Mouse (Mus musculus): ENCODE data around the gene Mief1. TPM values are rescaled to one million over a fixed set of nuclear protein-coding genes. Genes with fewer than 3 reads are reported as not detected.
A peak's percentile ranks its signal among the peaks of the same experiment; 100 is the strongest.

The Mief1 gene
- 42.7 and 42.9 TPM in 2 replicates for polyA plus RNA-seq (2015; fragmentation: Nextera tagmentation; extraction: Ambion mirVana)

- Histone ChIP-seq H3K9me3 (ENCODE audit: control insufficient read depth, low read length) (no peaks in the 10 kb centered on the region), H3K27ac (ENCODE audit: low read length) (peak within 1 kb of the TSS; percentile 87), H3K4me1 (replicated peaks; ENCODE audit: control insufficient read depth, insufficient read depth, low read length) (peaks cover 8% of the 10 kb centered on the region), H3K27me3 (replicated peaks; ENCODE audit: control insufficient read depth, insufficient read depth, low read length) (no peaks in the 10 kb centered on the region), H3K9ac (replicated peaks; ENCODE audit: low read depth, low read length) (peak within 1 kb of the TSS; percentile 79), H3K4me2 (ENCODE audit: low read length) (peak within 1 kb of the TSS; percentile 91), H3K4me3 (replicated peaks; ENCODE audit: low read length) (peak within 1 kb of the TSS; percentile 89), H3K36me3 (ENCODE audit: control insufficient read depth, insufficient read depth) (peaks cover 9% of the 10 kb centered on the region; the same call in 1 of the 2 replicates)
- ATAC-seq, result peak; percentile 96
- WGBS, result under 1% methylated on average over 63 of the region's 67 CpGs
Measured at GRCm38 (mm10) chr15:80233733-80234509, at the start of gene Mief1. Gene Mief1, plus strand, starts transcription at chr15:80234018.

- Histone ChIP-seq H3K4me1 (replicated peaks; ENCODE audit: control insufficient read depth, insufficient read depth, low read length) (no peaks in the 10 kb centered on the region), H3K36me3 (ENCODE audit: control insufficient read depth, insufficient read depth) (no peaks in the 10 kb centered on the region), H3K4me2 (ENCODE audit: low read length) (no peak overlapping the region), H3K4me3 (replicated peaks; ENCODE audit: low read length) (no peak overlapping the region), H3K9ac (replicated peaks; ENCODE audit: low read depth, low read length) (no peak overlapping the region), H3K27me3 (replicated peaks; ENCODE audit: control insufficient read depth, insufficient read depth, low read length) (no peaks in the 10 kb centered on the region), H3K9me3 (ENCODE audit: control insufficient read depth, low read length) (no peaks in the 10 kb centered on the region), H3K27ac (ENCODE audit: low read length) (no peak overlapping the region)
- 89% methylated on average over 5 of the region's 5 CpGs for WGBS
- no peak for ATAC-seq
Measured at GRCm38 (mm10) chr15:80188927-80189326, 44.9 kb upstream of the Mief1 start.

- Histone ChIP-seq H3K36me3 (ENCODE audit: control insufficient read depth, insufficient read depth) (no peaks in the 10 kb centered on the region), H3K4me1 (replicated peaks; ENCODE audit: control insufficient read depth, insufficient read depth, low read length) (no peaks in the 10 kb centered on the region), H3K4me2 (ENCODE audit: low read length) (no peak overlapping the region), H3K27ac (ENCODE audit: low read length) (no peak overlapping the region), H3K9ac (replicated peaks; ENCODE audit: low read depth, low read length) (no peak overlapping the region), H3K4me3 (replicated peaks; ENCODE audit: low read length) (no peak overlapping the region), H3K9me3 (ENCODE audit: control insufficient read depth, low read length) (no peaks in the 10 kb centered on the region), H3K27me3 (replicated peaks; ENCODE audit: control insufficient read depth, insufficient read depth, low read length) (no peaks in the 10 kb centered on the region)
- 66% methylated on average over 4 of the region's 4 CpGs for WGBS
- no peak for ATAC-seq
Measured at GRCm38 (mm10) chr15:80190075-80190474, 43.7 kb upstream of the Mief1 start.

- Histone ChIP-seq H3K9ac (replicated peaks; ENCODE audit: low read depth, low read length) (no peak overlapping the region), H3K4me1 (replicated peaks; ENCODE audit: control insufficient read depth, insufficient read depth, low read length) (no peaks in the 10 kb centered on the region), H3K4me2 (ENCODE audit: low read length) (no peak overlapping the region), H3K27me3 (replicated peaks; ENCODE audit: control insufficient read depth, insufficient read depth, low read length) (no peaks in the 10 kb centered on the region), H3K4me3 (replicated peaks; ENCODE audit: low read length) (no peak overlapping the region), H3K36me3 (ENCODE audit: control insufficient read depth, insufficient read depth) (no peaks in the 10 kb centered on the region), H3K9me3 (ENCODE audit: control insufficient read depth, low read length) (no peaks in the 10 kb centered on the region), H3K27ac (ENCODE audit: low read length) (no peak overlapping the region)
- 85% methylated on average over 8 of the region's 8 CpGs for WGBS
- ATAC-seq, result no peak
Measured at GRCm38 (mm10) chr15:80191585-80192245, 42.1 kb upstream of the Mief1 start.

GRCm38 (mm10) chr15:80192246-80192585, 41.6 kb upstream of the Mief1 start:
- 94% methylated on average over 5 of the region's 6 CpGs for whole genome bisulfite sequencing
- Histone ChIP-seq H3K9ac (replicated peaks; ENCODE audit: low read depth, low read length) (no peak overlapping the region), H3K4me3 (replicated peaks; ENCODE audit: low read length) (no peak overlapping the region), H3K36me3 (ENCODE audit: control insufficient read depth, insufficient read depth) (no peaks in the 10 kb centered on the region), H3K4me2 (ENCODE audit: low read length) (no peak overlapping the region), H3K4me1 (replicated peaks; ENCODE audit: control insufficient read depth, insufficient read depth, low read length) (no peaks in the 10 kb centered on the region), H3K9me3 (ENCODE audit: control insufficient read depth, low read length) (no peaks in the 10 kb centered on the region), H3K27ac (ENCODE audit: low read length) (no peak overlapping the region), H3K27me3 (replicated peaks; ENCODE audit: control insufficient read depth, insufficient read depth, low read length) (no peaks in the 10 kb centered on the region)
- no peak for ATAC-seq

- Histone ChIP-seq H3K36me3 (ENCODE audit: control insufficient read depth, insufficient read depth) (no peaks in the 10 kb centered on the region), H3K4me1 (replicated peaks; ENCODE audit: control insufficient read depth, insufficient read depth, low read length) (no peaks in the 10 kb centered on the region), H3K27ac (ENCODE audit: low read length) (no peak overlapping the region), H3K4me3 (replicated peaks; ENCODE audit: low read length) (no peak overlapping the region), H3K27me3 (replicated peaks; ENCODE audit: control insufficient read depth, insufficient read depth, low read length) (no peaks in the 10 kb centered on the region), H3K4me2 (ENCODE audit: low read length) (no peak overlapping the region), H3K9me3 (ENCODE audit: control insufficient read depth, low read length) (no peaks in the 10 kb centered on the region), H3K9ac (replicated peaks; ENCODE audit: low read depth, low read length) (no peak overlapping the region)
- whole genome bisulfite sequencing, result 91% methylated on average over 7 of the region's 7 CpGs
- ATAC-seq, result no peak
Measured at GRCm38 (mm10) chr15:80192847-80193246, 41.0 kb upstream of the Mief1 start.

- Histone ChIP-seq H3K27ac (ENCODE audit: low read length) (no peak overlapping the region), H3K4me1 (replicated peaks; ENCODE audit: control insufficient read depth, insufficient read depth, low read length) (peaks cover 5% of the 10 kb centered on the region; the same call in 1 of the 2 replicates), H3K36me3 (ENCODE audit: control insufficient read depth, insufficient read depth) (no peaks in the 10 kb centered on the region), H3K4me2 (ENCODE audit: low read length) (no peak overlapping the region), H3K9me3 (ENCODE audit: control insufficient read depth, low read length) (no peaks in the 10 kb centered on the region), H3K27me3 (replicated peaks; ENCODE audit: control insufficient read depth, insufficient read depth, low read length) (no peaks in the 10 kb centered on the region), H3K4me3 (replicated peaks; ENCODE audit: low read length) (no peak overlapping the region), H3K9ac (replicated peaks; ENCODE audit: low read depth, low read length) (no peak overlapping the region)
- no peak for ATAC-seq
- 43% methylated on average over 2 of the region's 2 CpGs for WGBS
Measured at GRCm38 (mm10) chr15:80199556-80199955, 34.3 kb upstream of the Mief1 start.

GRCm38 (mm10) chr15:80202111-80202775, 31.6 kb upstream of the Mief1 start:
- Histone ChIP-seq H3K4me1 (replicated peaks; ENCODE audit: control insufficient read depth, insufficient read depth, low read length) (peaks cover 5% of the 10 kb centered on the region; the same call in 1 of the 2 replicates), H3K27ac (ENCODE audit: low read length) (no peak overlapping the region), H3K4me3 (replicated peaks; ENCODE audit: low read length) (no peak overlapping the region), H3K36me3 (ENCODE audit: control insufficient read depth, insufficient read depth) (no peaks in the 10 kb centered on the region), H3K9ac (replicated peaks; ENCODE audit: low read depth, low read length) (no peak overlapping the region), H3K27me3 (replicated peaks; ENCODE audit: control insufficient read depth, insufficient read depth, low read length) (no peaks in the 10 kb centered on the region), H3K4me2 (ENCODE audit: low read length) (no peak overlapping the region), H3K9me3 (ENCODE audit: control insufficient read depth, low read length) (no peaks in the 10 kb centered on the region)
- ATAC-seq, result no peak
- WGBS, result 75% methylated on average over 6 of the region's 6 CpGs

- H3K4me3 ChIP-seq (replicated peaks; ENCODE audit: low read length), result no peak overlapping the region
- no peaks in the 10 kb centered on the region for H3K27me3 ChIP-seq (replicated peaks; ENCODE audit: control insufficient read depth, insufficient read depth, low read length)
- H3K27ac ChIP-seq (ENCODE audit: low read length), result no peak overlapping the region
- 40% methylated on average over 4 of the region's 4 CpGs for WGBS
- H3K9ac ChIP-seq (replicated peaks; ENCODE audit: low read depth, low read length), result no peak overlapping the region
- peaks cover 5% of the 10 kb centered on the region; the same call in 1 of the 2 replicates for H3K4me1 ChIP-seq (replicated peaks; ENCODE audit: control insufficient read depth, insufficient read depth, low read length)
- ATAC-seq, result no peak
- H3K36me3 ChIP-seq (ENCODE audit: control insufficient read depth, insufficient read depth), result no peaks in the 10 kb centered on the region
- no peak overlapping the region for H3K4me2 ChIP-seq (ENCODE audit: low read length)
- H3K9me3 ChIP-seq (ENCODE audit: control insufficient read depth, low read length), result no peaks in the 10 kb centered on the region
Measured at GRCm38 (mm10) chr15:80203406-80203805, 30.4 kb upstream of the Mief1 start.
